Mouse (Mus musculus): Measurements from ENCODE around the gene Camk2d.

Gene Camk2d

DNA sequence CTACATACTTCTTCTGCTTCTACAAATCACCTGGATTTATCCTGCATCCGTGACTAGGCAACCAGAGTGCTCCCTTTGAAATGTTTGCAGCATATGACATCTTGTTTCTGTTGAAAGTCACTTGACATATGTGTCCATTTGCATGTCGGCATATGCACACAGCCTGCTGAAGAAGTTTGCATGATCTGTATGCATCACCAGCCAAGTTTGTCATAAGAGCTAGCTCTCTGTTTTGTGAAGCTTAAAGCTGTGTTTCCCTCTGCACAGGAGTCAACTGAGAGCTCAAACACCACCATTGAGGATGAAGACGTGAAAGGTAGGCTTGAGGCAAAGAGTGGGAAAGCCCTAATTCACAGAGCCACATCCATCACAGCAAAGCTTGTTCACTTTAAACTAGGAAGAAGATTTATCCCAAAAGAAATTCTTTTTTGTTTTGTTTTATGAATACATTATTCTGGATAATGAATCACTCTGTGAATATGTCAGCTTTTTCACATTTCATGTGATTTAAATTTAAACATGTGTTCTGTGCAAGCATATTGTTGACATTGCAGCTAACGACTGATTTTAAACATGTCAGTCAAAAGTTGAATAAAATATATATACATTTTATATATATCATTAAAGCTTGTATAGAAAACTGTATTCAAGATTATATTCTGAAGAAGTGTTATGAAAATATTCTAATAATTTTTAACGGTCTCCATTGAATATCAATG, 214.4 kb downstream of the Camk2d start:
- no peak for DNase-seq (ENCODE audit: low spot score)

DNA sequence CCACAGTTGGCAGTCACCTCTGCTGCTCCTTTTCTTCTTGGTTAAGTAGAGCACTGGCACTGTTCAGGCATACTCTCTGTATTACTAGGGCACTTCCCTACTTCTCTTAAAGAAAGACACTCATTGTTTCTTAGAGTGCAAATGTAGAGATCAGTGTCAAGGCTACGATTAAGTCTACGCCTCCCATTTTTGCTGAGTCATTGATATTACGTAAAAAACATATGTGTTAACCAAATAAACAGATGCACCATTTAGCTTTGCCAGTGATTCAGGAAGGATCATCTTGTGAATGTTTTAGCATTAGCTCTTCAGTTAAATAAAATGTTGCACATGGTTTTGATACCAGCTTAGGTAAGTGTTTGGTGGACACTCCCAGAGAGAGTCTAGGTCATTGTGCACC, 215.5 kb downstream of the Camk2d start:
- DNase-seq (ENCODE audit: low spot score) = no peak

DNA sequence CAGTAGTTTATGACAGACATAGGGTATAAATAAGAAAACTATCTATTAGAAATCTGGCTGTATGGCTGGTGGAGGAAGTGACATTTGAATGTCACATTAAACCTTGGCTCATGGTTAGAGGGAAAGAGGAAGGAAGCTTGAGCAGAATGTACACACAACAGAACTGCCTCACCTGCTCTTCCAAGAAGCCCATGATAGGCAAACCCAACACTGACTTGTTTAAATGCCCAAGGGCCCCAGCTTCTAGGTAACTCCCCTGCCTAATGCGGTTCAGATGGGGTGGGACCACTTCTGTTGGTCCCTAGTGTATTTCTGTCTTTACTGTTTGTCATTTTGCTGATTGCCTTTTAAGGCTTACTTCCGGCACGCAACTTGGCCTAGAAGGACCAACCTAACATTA, 226.3 kb downstream of the Camk2d start:
- no peak for DNase-seq (ENCODE audit: low spot score)

DNA sequence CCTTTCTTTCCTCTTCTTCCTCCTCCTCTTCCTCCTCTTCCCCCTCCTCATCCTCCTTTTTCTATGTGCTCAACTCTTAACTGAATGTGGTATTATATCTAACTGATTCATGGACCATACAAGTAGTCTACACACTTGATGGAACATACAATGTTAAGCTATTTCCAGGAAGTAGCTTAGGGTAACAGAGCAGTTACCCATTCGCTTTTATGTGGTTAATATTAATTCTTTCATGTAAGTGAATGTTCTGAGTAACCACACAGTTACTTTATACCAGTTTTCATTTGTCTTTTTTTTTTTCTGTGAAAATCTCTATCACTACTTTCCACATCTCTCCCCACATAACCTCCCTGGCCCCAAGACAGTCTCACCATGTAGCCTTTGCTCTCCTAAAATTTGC, 228.8 kb downstream of the Camk2d start:
- no peak for DNase-seq (ENCODE audit: low spot score)

DNA sequence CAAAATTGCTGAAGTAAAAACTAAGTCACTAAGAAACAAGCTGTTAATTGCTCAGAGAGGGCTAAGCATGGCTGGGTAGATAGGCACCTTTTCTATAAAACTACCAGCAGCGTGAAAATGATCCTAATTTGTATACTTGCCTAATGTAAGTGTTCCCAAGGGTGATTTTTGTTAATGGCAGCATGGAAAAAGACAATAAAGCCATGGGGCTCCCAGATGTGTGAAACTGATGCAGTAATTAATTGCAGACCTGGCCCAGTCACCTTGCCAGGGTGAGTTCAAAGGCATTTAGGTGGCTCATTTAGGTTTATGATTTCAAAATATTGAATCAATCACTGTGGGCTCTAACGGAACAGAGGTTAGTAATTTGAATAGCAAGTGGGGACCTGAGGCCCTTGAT, 230.1 kb downstream of the Camk2d start:
- no peak for DNase-seq (ENCODE audit: low spot score)

DNA sequence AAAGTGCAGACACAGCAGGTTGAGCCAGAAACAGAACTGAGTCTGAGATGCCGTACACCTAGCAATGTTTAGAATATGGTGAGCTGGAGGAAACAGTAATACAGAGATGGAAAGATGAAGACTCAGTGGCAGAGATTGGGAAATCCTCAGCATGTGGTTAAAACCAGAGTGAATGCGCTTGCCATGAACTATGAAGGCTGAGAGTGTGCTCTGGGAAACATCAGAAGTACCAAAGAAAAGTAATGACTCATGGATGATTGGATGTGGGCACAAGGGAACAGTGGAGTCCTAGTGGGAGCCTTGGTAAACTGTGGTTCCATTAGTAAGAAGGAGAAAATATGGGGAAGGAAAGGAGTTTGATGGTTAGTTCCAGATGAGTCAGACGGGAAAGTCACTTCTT, 231.8 kb downstream of the Camk2d start:
- no peak for DNase-seq (ENCODE audit: low spot score)

- no peak for DNase-seq (ENCODE audit: low spot score)
These were observed 233.7 kb downstream of the Camk2d start for GRCm38 (mm10) chr3:126829817-126830216.

GRCm38 (mm10) chr3:126831418-126832138, 235.5 kb downstream of the Camk2d start:
- DNase-seq (ENCODE audit: low spot score) = no peak

DNA sequence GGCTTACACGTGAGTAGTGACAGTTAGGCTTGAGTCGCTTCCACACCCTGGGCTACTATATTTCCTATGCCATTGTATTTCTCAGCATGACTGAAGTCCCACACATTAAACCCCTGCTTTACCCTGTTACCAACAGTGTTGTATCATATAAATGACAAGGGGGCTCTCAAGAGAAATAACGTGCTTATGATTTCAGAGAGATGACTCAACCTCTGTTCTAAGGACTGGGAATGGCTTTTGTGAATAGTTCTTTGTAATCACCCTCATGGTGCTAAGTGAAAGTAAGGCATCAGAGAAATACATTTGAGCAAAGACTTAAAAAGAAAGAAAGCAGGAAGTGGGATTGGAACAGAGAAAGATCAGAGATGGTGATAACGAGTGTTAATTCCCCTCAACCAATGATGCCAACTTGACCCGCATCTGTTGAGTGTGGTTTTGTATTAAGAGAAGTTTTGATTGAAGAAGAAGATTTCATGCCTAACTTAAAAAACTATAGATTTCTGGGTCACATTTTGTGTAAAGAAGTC, 238.6 kb downstream of the Camk2d start:
- DNase-seq (ENCODE audit: low spot score) = no peak

DNA sequence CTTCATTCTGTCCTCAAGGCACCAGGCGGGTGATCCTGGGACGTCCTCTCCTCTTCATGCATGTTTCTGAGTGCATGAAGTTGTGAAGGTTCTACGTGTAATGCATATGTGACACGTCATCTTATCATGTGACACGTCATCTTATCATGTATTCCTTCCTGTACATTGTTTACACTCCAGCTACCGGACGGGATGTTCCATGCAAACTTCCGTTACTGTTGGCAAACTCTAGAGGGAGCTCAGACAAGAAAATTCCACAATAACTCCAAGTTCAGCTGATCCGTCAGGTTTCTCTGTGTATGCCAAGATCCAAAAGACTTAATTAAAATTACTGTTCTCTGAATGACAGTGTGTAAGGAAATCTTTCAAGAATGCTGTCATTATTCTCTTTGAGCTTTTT, 246.7 kb downstream of the Camk2d start:
- no peak for DNase-seq (ENCODE audit: low spot score)

- DNase-seq (ENCODE audit: low spot score) = no peak
These were observed 248.7 kb downstream of the Camk2d start for GRCm38 (mm10) chr3:126844809-126845208.

- DNase-seq (ENCODE audit: low spot score) = no peak
These were observed 252.0 kb downstream of the Camk2d start for GRCm38 (mm10) chr3:126848081-126848480.

GRCm38 (mm10) chr3:126860442-126860841, 264.3 kb downstream of the Camk2d start:
- no peak for DNase-seq (ENCODE audit: low spot score)

- no peak for DNase-seq (ENCODE audit: low spot score)
These were observed 273.5 kb downstream of the Camk2d start for GRCm38 (mm10) chr3:126869561-126869960.

DNA sequence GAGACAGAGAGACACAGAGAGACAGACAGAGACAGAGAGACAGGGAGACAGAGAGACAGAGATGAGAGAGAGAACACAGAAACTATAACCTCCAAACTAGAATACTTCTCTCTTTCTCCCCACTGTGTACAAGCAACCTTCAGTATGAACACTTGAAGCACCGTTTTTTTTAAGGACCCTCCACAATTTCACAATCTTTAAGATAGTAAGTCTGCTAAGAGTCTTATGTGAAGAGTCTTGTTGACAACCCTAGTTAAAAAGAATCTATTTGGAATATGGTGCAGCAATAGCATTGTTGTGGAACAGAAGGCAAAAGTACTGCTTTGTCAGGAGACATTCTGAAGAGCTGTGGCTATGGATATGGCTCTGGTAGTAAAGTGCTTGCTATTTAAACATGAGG, 274.6 kb downstream of the Camk2d start:
- DNase-seq (ENCODE audit: low spot score) = no peak

DNA sequence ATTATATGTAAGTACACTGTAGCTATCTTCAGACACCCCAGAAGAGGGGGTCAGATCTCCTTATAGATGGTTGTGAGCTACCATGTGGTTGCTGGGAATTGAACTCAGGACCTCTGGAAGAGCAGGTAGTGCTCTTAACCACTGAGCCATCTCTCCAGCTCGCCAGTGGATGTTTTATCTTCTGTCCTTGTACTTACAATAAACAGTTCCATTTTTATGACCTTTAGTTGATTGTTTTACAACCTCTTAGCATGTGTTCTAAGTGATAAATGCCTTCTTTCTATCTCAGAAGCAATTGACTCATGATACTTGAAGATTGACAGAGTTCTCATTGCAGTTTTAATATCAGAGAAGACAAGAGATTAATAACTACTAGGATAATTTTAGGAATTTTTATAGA, 282.1 kb downstream of the Camk2d start:
- DNase-seq (ENCODE audit: low spot score) = no peak

- no peak for DNase-seq (ENCODE audit: low spot score)
These were observed 290.0 kb downstream of the Camk2d start for GRCm38 (mm10) chr3:126886090-126886489.

GRCm38 (mm10) chr3:126886644-126887043, 290.5 kb downstream of the Camk2d start:
- DNase-seq (ENCODE audit: low spot score) = no peak
